Mouse (Mus musculus) fat pad, adult 2 months (tissue): ENCODE measurements at regions not wholly inside any gene's neighbourhood (a gene's known extent, or its start where the extent isn't known, plus 50 kb on each side); places are given as distances from the start of the nearest gene placed in this dataset.

Source experiments
- DNase-seq: peaks from one replicate; pipeline ENCODE4 v3.0.0-alpha.2; 2011; ENCODE audit warnings: low read depth, low spot score; ENCODE audit errors: extremely low read depth

- DNase-seq = no peak
These were observed 246.2 kb downstream of the Bcl11b start for GRCm38 (mm10) chr12:107757184-107757583.

GRCm38 (mm10) chr12:107757996-107758791, 245.2 kb downstream of the Bcl11b start:
- DNase-seq = no peak

- no peak for DNase-seq
These were observed 244.1 kb downstream of the Bcl11b start for GRCm38 (mm10) chr12:107759291-107759690.

- DNase-seq = no peak
These were observed 243.5 kb downstream of the Bcl11b start for GRCm38 (mm10) chr12:107759911-107760310.

- DNase-seq = no peak
These were observed 241.3 kb downstream of the Bcl11b start for GRCm38 (mm10) chr12:107762140-107762539.

GRCm38 (mm10) chr12:107769801-107770515, 233.4 kb downstream of the Bcl11b start:
- no peak for DNase-seq

- no peak for DNase-seq
These were observed 232.9 kb downstream of the Bcl11b start for GRCm38 (mm10) chr12:107770516-107770836.

- DNase-seq = no peak
These were observed 232.1 kb downstream of the Bcl11b start for GRCm38 (mm10) chr12:107771325-107771724.

GRCm38 (mm10) chr12:107771809-107772208, 231.6 kb downstream of the Bcl11b start:
- DNase-seq = no peak

- no peak for DNase-seq
These were observed 225.4 kb downstream of the Bcl11b start for GRCm38 (mm10) chr12:107778046-107778445.

GRCm38 (mm10) chr12:107779306-107780057, 223.9 kb downstream of the Bcl11b start:
- no peak for DNase-seq

- DNase-seq = no peak
These were observed 221.3 kb downstream of the Bcl11b start for GRCm38 (mm10) chr12:107782147-107782546.

- DNase-seq = no peak
These were observed 219.6 kb downstream of the Bcl11b start for GRCm38 (mm10) chr12:107783831-107784230.

- no peak for DNase-seq
These were observed 213.6 kb downstream of the Bcl11b start for GRCm38 (mm10) chr12:107789818-107790217.

- no peak for DNase-seq
These were observed 203.1 kb downstream of the Bcl11b start for GRCm38 (mm10) chr12:107800296-107800695.

- DNase-seq = no peak
These were observed 195.8 kb downstream of the Bcl11b start for GRCm38 (mm10) chr12:107807634-107808033.

- no peak for DNase-seq
These were observed 195.2 kb downstream of the Bcl11b start for GRCm38 (mm10) chr12:107808158-107808715.

GRCm38 (mm10) chr12:107811231-107811630, 192.2 kb downstream of the Bcl11b start:
- DNase-seq = no peak

- no peak for DNase-seq
These were observed 190.7 kb downstream of the Bcl11b start for GRCm38 (mm10) chr12:107812549-107813335.

- no peak for DNase-seq
These were observed 188.5 kb downstream of the Bcl11b start for GRCm38 (mm10) chr12:107814926-107815325.
